Mouse (Mus musculus) liver, embryonic 13.5 days (tissue): ENCODE results near the gene Nmnat1. TPM values are rescaled to one million over a fixed set of nuclear protein-coding genes. Genes with fewer than 3 reads are reported as not detected.
"Not testable (repeated sequence)": the region's sequence is repeated elsewhere in the genome, so short reads cannot be mapped to it uniquely, and the experiment has no call there.

Experiments
- ATAC-seq: fragments of 200-750 bp; cut with Nextera tagmentation; 2 replicates; pipeline ENCODE4 v1.8.0; 2017; ENCODE audit warnings: low read depth, mild to moderate bottlenecking, moderate number of reproducible peaks, moderate library complexity
- DNase-seq: peaks from one replicate; pipeline ENCODE4 v3.0.0; 2022
- H3K27ac ChIP-seq: fragments of 300-500 bp; sonication (generic); 2 replicates; pipeline ENCODE4 v1.5.1; 2015; ENCODE audit warnings: moderate library complexity, mild to moderate bottlenecking, inconsistent platforms
- H3K27me3 ChIP-seq: fragments of 300-500 bp; sonication (generic); 2 replicates; pipeline ENCODE4 v1.6.1; 2015; ENCODE audit warnings: mild to moderate bottlenecking, inconsistent platforms
- H3K36me3 ChIP-seq: fragments of 300-500 bp; sonication (generic); 2 replicates; pipeline ENCODE4 v1.6.1; 2015; ENCODE audit warnings: mild to moderate bottlenecking, inconsistent platforms
- H3K4me1 ChIP-seq: fragments of 300-500 bp; sonication (generic); replicated peaks from 2 replicates; pipeline ENCODE4 v1.6.1; 2015; ENCODE audit warnings: inconsistent platforms
- H3K4me2 ChIP-seq: fragments of 300-500 bp; sonication (generic); 2 replicates; pipeline ENCODE4 v1.6.1; 2015; ENCODE audit warnings: inconsistent platforms, mild to moderate bottlenecking, moderate library complexity
- H3K4me3 ChIP-seq: fragments of 300-500 bp; sonication (generic); replicated peaks from 2 replicates; pipeline ENCODE4 v1.5.1; 2015; ENCODE audit warnings: mild to moderate bottlenecking, inconsistent platforms
- H3K9ac ChIP-seq: fragments of 300-500 bp; sonication (generic); 2 replicates; pipeline ENCODE4 v1.6.1; 2015; ENCODE audit warnings: mild to moderate bottlenecking, inconsistent platforms
- H3K9me3 ChIP-seq: fragments of 300-500 bp; sonication (generic); replicated peaks from 2 replicates; pipeline ENCODE4 v1.6.1; 2016; ENCODE audit warnings: inconsistent platforms
- WGBS: fragments of 180-500 bp; shearing (Covaris S2); methylation state at CpG from one replicate; pipeline ENCODE4 v1.1.7; 2015; ENCODE audit not compliant: insufficient replicate concordance; 5-methylcytosine and 5-hydroxymethylcytosine counted together
- polyA plus RNA-seq: library from polyadenylated mRNA; unstranded; fragments of >200 nt; fragmentation: Nextera tagmentation; extraction: Ambion mirVana; gene quantifications from 2 replicates; pipeline ENCODE4 v1.2.1, GENCODE M21; 2015

Gene Nmnat1
- polyA plus RNA-seq, 1 experiment from 2014 or later = 6.5 TPM

DNA sequence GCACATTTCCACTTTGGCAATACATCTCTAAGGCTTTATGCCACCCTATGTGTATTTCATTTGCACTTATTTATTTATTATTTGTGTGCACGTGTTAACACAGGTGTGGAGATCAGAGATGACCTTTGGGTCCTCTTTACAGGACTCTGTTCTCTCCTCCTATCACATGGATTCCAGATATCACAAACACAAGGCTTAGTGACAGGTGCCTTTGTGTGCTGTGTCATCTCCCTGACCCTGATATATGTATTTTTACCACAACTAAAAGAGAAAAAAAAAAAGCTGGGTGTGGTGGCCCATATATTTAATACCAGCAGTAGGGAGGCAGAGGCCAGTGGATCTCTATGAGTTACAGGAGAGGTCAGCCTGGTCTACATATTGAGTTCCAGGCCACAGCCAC lies 40.5 kb downstream of the Nmnat1 start:
- peak overlapping the region; percentile 51; the same call in 1 of the 2 replicates for H3K4me3 ChIP-seq
- peak overlapping the region; percentile 77 for H3K4me2 ChIP-seq
- peak overlapping the region; percentile 73; the same call in 1 of the 2 replicates for H3K9ac ChIP-seq
- H3K9me3 ChIP-seq = no peaks in the 10 kb centered on the region
- DNase-seq (no peak), ATAC-seq (no peak)
- H3K27ac ChIP-seq = peak overlapping the region; percentile 65; the same call in 1 of the 2 replicates
- no peaks in the 10 kb centered on the region for H3K36me3 ChIP-seq
- H3K27me3 ChIP-seq = no peaks in the 10 kb centered on the region
- 39% methylated on average over 1 of the region's 1 CpGs for WGBS
- H3K4me1 ChIP-seq = peaks cover 23% of the 10 kb centered on the region

DNA sequence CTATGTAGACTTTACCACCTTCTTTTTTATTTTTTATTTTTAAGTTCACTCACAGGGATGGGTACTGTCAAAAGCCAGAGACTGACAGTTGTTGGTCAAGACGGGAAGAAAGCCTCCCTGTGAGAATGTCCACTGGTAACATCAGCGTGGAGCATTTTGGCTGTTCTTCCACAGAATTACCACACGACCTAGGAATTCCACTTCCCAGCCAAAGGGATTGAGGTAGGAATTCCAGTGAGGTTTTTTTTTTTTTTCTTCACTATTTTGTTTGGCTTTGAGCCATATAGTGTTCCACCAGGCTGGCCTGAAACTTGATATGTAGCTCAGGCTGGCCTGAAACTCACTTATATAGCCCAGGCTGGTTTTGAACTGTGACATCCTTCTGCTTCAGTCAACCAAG lies 42.6 kb downstream of the Nmnat1 start:
- DNase-seq (no peak), ATAC-seq (no peak)
- H3K27me3 ChIP-seq = no peaks in the 10 kb centered on the region
- no peaks in the 10 kb centered on the region for H3K9me3 ChIP-seq
- no peak overlapping the region for H3K9ac ChIP-seq
- H3K4me2 ChIP-seq = no peak overlapping the region
- no peaks in the 10 kb centered on the region for H3K36me3 ChIP-seq
- peaks cover 23% of the 10 kb centered on the region for H3K4me1 ChIP-seq
- 50% methylated on average over 3 of the region's 3 CpGs for WGBS
- H3K27ac ChIP-seq = no peak overlapping the region
- H3K4me3 ChIP-seq = no peak overlapping the region

DNA sequence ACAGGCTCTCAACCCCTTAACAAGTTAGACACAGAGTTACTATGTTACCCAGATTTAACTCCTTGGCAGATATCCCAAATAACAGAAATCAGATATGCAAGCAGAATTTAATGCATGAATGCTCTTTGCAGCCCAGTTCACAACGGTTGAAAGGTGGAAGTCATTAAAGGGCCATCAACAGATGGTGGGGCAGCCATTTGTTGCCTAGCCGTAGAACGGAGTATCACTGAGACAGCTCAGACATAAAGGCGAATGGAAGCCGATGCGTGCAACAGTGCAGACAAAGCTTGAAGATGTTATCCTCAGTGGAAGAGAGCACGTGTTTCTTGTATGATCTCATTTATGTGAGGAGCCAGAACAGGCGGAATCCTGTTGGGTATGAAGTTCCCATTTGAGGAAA lies 44.4 kb downstream of the Nmnat1 start:
- no peaks in the 10 kb centered on the region for H3K36me3 ChIP-seq
- no peaks in the 10 kb centered on the region for H3K9me3 ChIP-seq
- H3K27ac ChIP-seq = no peak overlapping the region
- peaks cover 14% of the 10 kb centered on the region for H3K4me1 ChIP-seq
- H3K9ac ChIP-seq = no peak overlapping the region
- H3K4me3 ChIP-seq = no peak overlapping the region
- no peak overlapping the region for H3K4me2 ChIP-seq
- 63% methylated on average over 8 of the region's 8 CpGs for WGBS
- H3K27me3 ChIP-seq = no peaks in the 10 kb centered on the region
- no peak for DNase-seq
- no peak for ATAC-seq

DNA sequence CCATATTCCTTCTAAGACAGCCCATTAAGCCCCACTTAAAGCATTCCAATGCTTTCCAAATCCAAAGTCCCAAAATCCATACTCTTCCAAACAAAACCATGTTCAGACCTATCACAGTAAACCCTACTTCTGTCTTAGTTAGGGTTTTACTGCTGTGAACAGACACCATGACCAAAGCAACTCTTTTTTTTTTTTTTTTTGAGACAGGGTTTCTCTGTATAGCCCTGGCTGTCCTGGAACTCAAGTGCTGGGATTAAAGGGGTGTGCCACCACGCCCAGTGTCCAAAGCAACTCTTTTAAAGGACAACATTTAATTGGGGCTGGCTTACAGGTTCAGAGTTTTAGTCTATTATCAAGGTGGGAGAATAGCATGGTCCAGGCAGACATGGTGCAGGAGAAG lies 53.1 kb downstream of the Nmnat1 start:
- H3K4me2 ChIP-seq, H3K27me3 ChIP-seq, DNase-seq, H3K9ac ChIP-seq, H3K9me3 ChIP-seq, ATAC-seq, H3K4me3 ChIP-seq, H3K27ac ChIP-seq, H3K36me3 ChIP-seq: not testable (repeated sequence)
- H3K4me1 ChIP-seq = peaks cover 12% of the 10 kb centered on the region
- WGBS = 57% methylated on average over 1 of the region's 1 CpGs

DNA sequence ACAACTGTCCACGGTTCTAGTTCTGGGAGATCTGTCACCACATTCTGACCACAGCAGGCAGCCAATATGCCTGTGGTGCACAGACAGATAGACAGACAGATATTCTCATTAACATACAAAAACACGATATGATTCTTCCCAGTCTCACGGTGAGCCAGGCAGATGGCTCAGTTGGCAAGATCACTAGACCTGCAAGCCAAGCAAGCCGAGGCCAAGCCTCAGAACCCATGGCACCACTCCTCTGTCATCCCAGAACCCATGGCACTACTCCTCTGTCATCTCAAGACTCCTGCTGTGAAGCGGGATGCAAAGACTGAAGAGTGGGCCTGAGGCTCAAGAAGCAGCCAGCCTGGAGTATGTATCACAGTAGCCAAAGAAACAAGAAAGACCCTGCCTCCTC lies 55.4 kb downstream of the Nmnat1 start:
- no peak for ATAC-seq
- Histone ChIP-seq H3K4me1 (peaks cover 26% of the 10 kb centered on the region), H3K9ac (no peak overlapping the region), H3K4me2 (no peak overlapping the region), H3K27ac (no peak overlapping the region), H3K9me3 (no peaks in the 10 kb centered on the region), H3K27me3 (no peaks in the 10 kb centered on the region), H3K4me3 (no peak overlapping the region), H3K36me3 (no peaks in the 10 kb centered on the region)
- DNase-seq = no peak
- 56% methylated on average over 5 of the region's 5 CpGs for WGBS

DNA sequence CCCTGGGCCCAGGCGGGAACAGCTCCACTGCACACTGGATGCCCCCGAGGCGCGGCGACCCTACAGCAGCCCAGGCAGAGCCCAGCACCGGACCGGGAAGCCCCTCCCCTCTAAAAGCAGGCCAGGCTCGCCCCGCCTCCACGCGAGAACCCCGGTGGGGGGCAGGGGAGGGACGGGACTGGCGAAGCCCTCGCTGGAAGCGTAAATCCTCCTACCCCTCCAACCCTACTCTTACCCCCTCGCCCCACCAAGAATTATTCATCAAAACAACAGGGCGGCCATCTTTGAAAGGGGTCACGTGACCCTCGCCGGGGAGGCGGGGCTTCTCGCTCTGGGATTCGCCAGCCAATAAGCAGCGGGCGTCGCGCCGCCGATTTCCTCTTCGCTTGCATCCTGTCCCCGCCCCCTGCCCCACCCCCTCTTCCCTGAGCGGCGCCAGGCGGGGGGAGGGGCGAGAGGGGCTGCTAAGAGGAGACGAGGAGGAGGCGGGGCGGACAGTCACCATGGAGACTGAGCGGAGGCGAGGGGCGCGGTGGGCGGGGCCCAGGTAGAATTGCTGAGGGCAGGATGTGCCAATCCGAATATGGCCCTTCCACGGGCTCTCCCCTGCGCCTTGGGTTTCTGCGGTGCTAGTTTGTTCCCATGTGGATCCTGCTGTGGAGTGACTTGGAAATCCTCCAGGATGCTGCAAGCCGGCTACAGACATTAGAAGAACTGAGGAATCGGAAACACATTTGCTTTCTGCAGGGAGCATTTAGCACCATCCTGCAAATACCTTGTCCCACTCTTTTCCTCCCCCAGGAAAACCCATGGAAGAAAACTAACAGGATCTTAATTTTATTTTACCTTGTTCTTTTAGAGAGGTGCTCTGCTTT lies 58.4 kb downstream of the Nmnat1 start, which contains the start of gene Ube4b:
Ube4b (minus strand) TSS at position 425 of the 875 bp plus-strand sequence.
- WGBS = 2% methylated on average over 46 of the region's 50 CpGs
- peak within 1 kb of the TSS; percentile 90 for H3K27ac ChIP-seq
- ATAC-seq (peak; percentile 87), DNase-seq (peak; percentile 91)
- H3K4me3 ChIP-seq = peak within 1 kb of the TSS; percentile 91
- peak within 1 kb of the TSS; percentile 89 for H3K4me2 ChIP-seq
- no peaks in the 10 kb centered on the region for H3K9me3 ChIP-seq
- H3K27me3 ChIP-seq = no peaks in the 10 kb centered on the region
- H3K9ac ChIP-seq = peak within 1 kb of the TSS; percentile 94
- H3K36me3 ChIP-seq = no peaks in the 10 kb centered on the region
- peaks cover 35% of the 10 kb centered on the region for H3K4me1 ChIP-seq

DNA sequence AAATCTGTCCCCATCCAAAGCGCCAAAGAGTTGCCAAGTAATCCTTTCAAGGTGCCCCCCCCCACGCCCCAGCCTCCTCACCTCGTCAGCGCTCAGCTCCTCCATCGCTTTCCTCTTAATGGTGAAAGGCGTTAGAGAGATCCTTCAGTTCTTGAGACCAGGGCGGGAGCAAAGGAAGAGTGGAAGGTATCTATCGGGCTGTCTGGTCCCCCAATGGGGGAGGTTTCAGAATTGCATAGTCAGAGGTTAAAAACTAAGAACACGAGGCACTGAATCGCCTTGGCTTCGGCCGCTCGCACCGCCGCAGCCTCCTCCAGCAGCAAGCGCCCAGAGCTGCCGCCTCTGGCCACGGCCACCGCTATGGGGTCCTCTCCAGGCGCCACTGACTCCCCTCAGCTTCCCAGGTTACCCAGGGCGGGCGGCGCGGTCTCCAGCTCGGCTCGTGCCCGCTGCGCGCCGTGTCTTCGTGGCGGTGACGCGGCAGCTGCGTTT lies 59.2 kb downstream of the Nmnat1 start:
- peak; percentile 74 for ATAC-seq
- Histone ChIP-seq H3K36me3 (no peaks in the 10 kb centered on the region), H3K4me3 (peak overlapping the region; percentile 91), H3K9me3 (no peaks in the 10 kb centered on the region), H3K4me1 (peaks cover 35% of the 10 kb centered on the region), H3K4me2 (peak overlapping the region; percentile 89), H3K27me3 (no peaks in the 10 kb centered on the region), H3K9ac (peak overlapping the region; percentile 94), H3K27ac (peak overlapping the region; percentile 90)
- under 1% methylated on average over 35 of the region's 35 CpGs for WGBS
- DNase-seq = no peak

DNA sequence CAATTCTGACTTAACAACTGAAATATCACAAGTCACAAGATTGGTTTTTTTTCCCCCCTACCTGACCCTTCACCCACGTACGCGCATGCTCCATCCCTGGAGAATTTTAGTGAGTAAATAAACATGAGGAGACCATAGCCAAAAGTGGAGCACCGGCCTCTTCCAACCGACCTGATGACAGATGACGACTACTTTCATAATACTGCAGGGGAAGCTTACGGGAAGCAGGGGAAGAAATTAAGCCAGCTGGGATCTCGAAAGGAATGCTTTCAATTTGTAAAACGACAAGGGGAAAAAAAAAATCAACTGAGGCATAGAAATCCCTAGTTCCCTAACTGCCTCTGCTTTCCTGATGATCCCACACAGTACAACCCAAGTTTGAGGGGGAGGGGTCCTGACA lies 60.2 kb downstream of the Nmnat1 start:
- H3K4me2 ChIP-seq = peak overlapping the region; percentile 89
- DNase-seq = no peak
- peak overlapping the region; percentile 91 for H3K4me3 ChIP-seq
- H3K9me3 ChIP-seq = no peaks in the 10 kb centered on the region
- no peaks in the 10 kb centered on the region for H3K36me3 ChIP-seq
- peak overlapping the region; percentile 55 for H3K9ac ChIP-seq
- peaks cover 35% of the 10 kb centered on the region for H3K4me1 ChIP-seq
- H3K27me3 ChIP-seq = no peaks in the 10 kb centered on the region
- no peak for ATAC-seq
- peak overlapping the region; percentile 25; the same call in 1 of the 2 replicates for H3K27ac ChIP-seq
- 8% methylated on average over 9 of the region's 9 CpGs for WGBS

DNA sequence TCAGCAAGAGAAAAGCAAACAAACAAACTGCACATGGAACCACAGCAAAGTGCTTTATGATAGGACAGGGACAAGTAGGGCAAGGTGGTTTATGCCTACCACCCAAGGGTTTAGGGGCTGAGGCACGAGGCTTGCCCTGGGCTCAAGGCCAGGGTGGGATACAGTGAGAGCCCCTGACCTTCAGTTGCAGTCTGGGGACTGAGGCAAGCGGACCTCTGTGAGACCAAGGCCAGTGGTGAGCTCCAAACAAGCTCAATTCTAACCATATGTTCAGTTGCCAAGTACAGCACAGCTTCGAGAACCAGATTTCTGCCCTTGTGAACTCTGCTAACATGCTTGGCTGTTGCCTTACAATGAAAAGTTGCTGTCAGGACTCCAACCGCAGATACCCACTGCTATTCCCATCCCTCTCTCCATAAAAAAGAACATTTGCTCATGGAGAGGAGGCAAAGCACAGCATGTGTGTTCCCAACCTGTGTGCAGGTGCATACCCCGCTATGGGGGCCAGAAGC lies 67.1 kb downstream of the Nmnat1 start:
- no peak overlapping the region for H3K4me2 ChIP-seq
- no peak overlapping the region for H3K27ac ChIP-seq
- peaks cover 44% of the 10 kb centered on the region for H3K4me1 ChIP-seq
- no peak overlapping the region for H3K9ac ChIP-seq
- peaks cover 9% of the 10 kb centered on the region for H3K36me3 ChIP-seq
- ATAC-seq = no peak
- H3K27me3 ChIP-seq = no peaks in the 10 kb centered on the region
- no peak overlapping the region for H3K4me3 ChIP-seq
- no peak for DNase-seq
- no peaks in the 10 kb centered on the region for H3K9me3 ChIP-seq
- 73% methylated on average over 5 of the region's 5 CpGs for WGBS
